In the genomic region with DNA sequence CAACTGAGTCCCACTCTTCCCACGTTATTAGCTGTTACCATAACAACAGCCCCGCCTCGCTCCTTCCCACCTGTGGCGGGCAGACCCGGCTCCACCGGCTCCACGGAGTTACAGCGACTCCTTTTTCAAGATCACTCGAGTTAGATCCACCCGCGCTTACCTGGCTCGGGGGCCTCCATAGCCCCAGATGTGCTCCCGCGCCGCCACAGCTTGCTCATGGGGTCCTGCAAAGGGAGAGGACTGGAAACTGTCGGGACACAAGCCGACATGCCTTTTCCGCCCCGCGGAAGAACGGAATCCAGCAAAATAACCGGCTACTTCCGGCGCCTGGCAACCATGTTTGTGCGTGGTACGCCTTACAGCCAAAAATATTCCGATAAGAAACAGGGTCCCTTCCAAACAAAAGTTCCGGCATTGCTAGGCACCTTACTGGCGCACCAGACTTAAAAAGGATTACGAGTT, we compare ENCODE assay signal across 8 mouse cellular contexts. TPM values are rescaled to one million over a fixed set of nuclear protein-coding genes. Genes with fewer than 3 reads are reported as not detected.
DNase-seq lines count a peak whose midpoint lies in the region; ATAC-seq and TF ChIP-seq lines count a peak whose summit lies in the region.

No protein-coding gene starts in this region.

- DNase-seq in gastrocnemius, adult 8-10 months (ENCODE audit: low spot score in 2 of 2): peak; percentile 85 to 88
- peak; percentile 98 for DNase-seq in induced T-regulatory cell, adult 2 months (ENCODE audit: low read depth)
- peak; percentile 93 to 95 for DNase-seq in left cerebral cortex, postnatal 10 days (ENCODE audit: extremely low spot score in 1 of 2, low spot score in 2 of 2)
- DNase-seq in right cerebral cortex, postnatal 25 days: peak; percentile 89
- peak; percentile 89 to 91 for DNase-seq in urinary bladder, postnatal 4 days (ENCODE audit: low spot score in 2 of 2)

- ATAC-seq in activated CD4-positive, CD25-positive, alpha-beta regulatory T cell, adult 4 months: peak; percentile 15
- ATAC-seq in megakaryocyte-erythroid progenitor cell, adult 5-6 weeks (replicated peaks; ENCODE audit: low FRiP score, low TSS enrichment, poor library complexity, severe bottlenecking): peak; percentile 14

- no peak for TF ChIP-seq CTCF in cortical plate, adult 2 months (IDR thresholded peaks at IDR 0.05; ENCODE audit: extremely low read depth, insufficient read depth, low read length)

- intact Hi-C loops in left cerebral cortex, postnatal 10 days (cut with DNase I): loop anchor here (5.0 kb wide), 1 partner anchor 37 kb away; no protein-coding TSS in a partner anchor

- H3K27ac ChIP-seq in cortical plate, adult 2 months (ENCODE audit: insufficient read depth, low read length): no peak overlapping the region

- H3K4me3 ChIP-seq in cortical plate, adult 2 months (ENCODE audit: insufficient read depth, low read length): peak overlapping the region; percentile 63

- H3K4me1 ChIP-seq in cortical plate, adult 2 months (ENCODE audit: control insufficient read depth, insufficient read depth, low read length): no peaks in the 10 kb centered on the region

- TF ChIP-seq POLR2A in cortical plate, adult 2 months (IDR thresholded peaks at IDR 0.05; ENCODE audit: extremely low read depth, insufficient read depth, low read length): peak; percentile 72

RNA-seq across cellular contexts. Expression of a gene that starts 0.3 kb away (rescaled TPM):
- 1 to 10 TPM; 1.3 to 2.4 TPM for polyA plus RNA-seq in activated CD4-positive, CD25-positive, alpha-beta regulatory T cell, adult 4 months (2017; shearing (Covaris generic))
- 23.2 and 25.5 TPM in 2 replicates for polyA plus RNA-seq in cortical plate, adult 2 months (2012; rRNA removed)
- 10 to 100 TPM; 14.3 to 18.2 (median 16.2) TPM for total RNA-seq in gastrocnemius, adult 8-10 months (2022)
- total RNA-seq in left cerebral cortex, postnatal 10 days (2021): 10 to 100 TPM; 19.9 to 23.2 TPM
- 11.2 and 20.1 TPM in 2 replicates for total RNA-seq in megakaryocyte-erythroid progenitor cell, adult 5-6 weeks (2014; fragmentation: Nextera tagmentation)
- 28.8 and 32.8 TPM in 2 replicates for total RNA-seq in megakaryocyte-erythroid progenitor cell, adult 5-6 weeks (2017)

RNA-seq across cellular contexts. Expression of a gene that starts 3.5 kb away (rescaled TPM):
- polyA plus RNA-seq in activated CD4-positive, CD25-positive, alpha-beta regulatory T cell, adult 4 months (2017; shearing (Covaris generic)): 10 to 100 TPM; 21.2 to 31.7 TPM
- polyA plus RNA-seq in cortical plate, adult 2 months (2012; rRNA removed): 74.4 and 78.5 TPM in 2 replicates
- 10 to 100 TPM; 39.1 to 50.7 (median 45.1) TPM for total RNA-seq in gastrocnemius, adult 8-10 months (2022)
- 10 to 100 TPM; 50.4 to 54.7 TPM for total RNA-seq in left cerebral cortex, postnatal 10 days (2021)
- 29.1 and 56.6 TPM in 2 replicates for total RNA-seq in megakaryocyte-erythroid progenitor cell, adult 5-6 weeks (2014; fragmentation: Nextera tagmentation)
- total RNA-seq in megakaryocyte-erythroid progenitor cell, adult 5-6 weeks (2017): 61.5 and 75.1 TPM in 2 replicates

RNA-seq across cellular contexts. Expression of a gene that starts 9.6 kb away (rescaled TPM):
- polyA plus RNA-seq in activated CD4-positive, CD25-positive, alpha-beta regulatory T cell, adult 4 months (2017; shearing (Covaris generic)): 10 to 100 TPM in 1 of 2 experiments, 1 to 10 TPM in 1; 8.7 to 12.5 TPM
- polyA plus RNA-seq in cortical plate, adult 2 months (2012; rRNA removed): 31.4 and 32.6 TPM in 2 replicates
- 1 to 10 TPM; 5.3 to 5.9 (median 5.5) TPM for total RNA-seq in gastrocnemius, adult 8-10 months (2022)
- total RNA-seq in left cerebral cortex, postnatal 10 days (2021): 10 to 100 TPM; 27.9 to 31.8 TPM
- total RNA-seq in megakaryocyte-erythroid progenitor cell, adult 5-6 weeks (2014; fragmentation: Nextera tagmentation): 76.2 and 97.3 TPM in 2 replicates
- 88.3 and 127 TPM in 2 replicates for total RNA-seq in megakaryocyte-erythroid progenitor cell, adult 5-6 weeks (2017)

RNA-seq across cellular contexts. Expression of a gene that starts 10.4 kb away (rescaled TPM):
- polyA plus RNA-seq in activated CD4-positive, CD25-positive, alpha-beta regulatory T cell, adult 4 months (2017; shearing (Covaris generic)): not detected
- 163 and 169 TPM in 2 replicates for polyA plus RNA-seq in cortical plate, adult 2 months (2012; rRNA removed)
- total RNA-seq in gastrocnemius, adult 8-10 months (2022): 10 to 100 TPM in 3 of 4 experiments, 1 to 10 TPM in 1; 9.0 to 12.2 (median 10.9) TPM
- 10 to 100 TPM; 30.3 to 34.4 TPM for total RNA-seq in left cerebral cortex, postnatal 10 days (2021)
- 0.49 TPM in 1 of 2 replicates, not detected in the other for total RNA-seq in megakaryocyte-erythroid progenitor cell, adult 5-6 weeks (2014; fragmentation: Nextera tagmentation)
- 0.42 TPM in 1 of 2 replicates, not detected in the other for total RNA-seq in megakaryocyte-erythroid progenitor cell, adult 5-6 weeks (2017)

RNA-seq across cellular contexts. Expression of a gene that starts 16.0 kb away (rescaled TPM):
- 10 to 100 TPM; 63.9 to 66.3 TPM for polyA plus RNA-seq in activated CD4-positive, CD25-positive, alpha-beta regulatory T cell, adult 4 months (2017; shearing (Covaris generic))
- polyA plus RNA-seq in cortical plate, adult 2 months (2012; rRNA removed): 95.3 and 98.0 TPM in 2 replicates
- 100 to 1,000 TPM; 102 to 112 (median 107) TPM for total RNA-seq in gastrocnemius, adult 8-10 months (2022)
- 10 to 100 TPM; 58.7 to 63.5 TPM for total RNA-seq in left cerebral cortex, postnatal 10 days (2021)
- 50.1 and 97.7 TPM in 2 replicates for total RNA-seq in megakaryocyte-erythroid progenitor cell, adult 5-6 weeks (2014; fragmentation: Nextera tagmentation)
- 37.2 and 37.5 TPM in 2 replicates for total RNA-seq in megakaryocyte-erythroid progenitor cell, adult 5-6 weeks (2017)

Comparison
In these comparisons a context has a peak if more than half of its experiments do, and no peak if none do; other contexts are left out.
1. RNA of a gene that starts 9.6 kb away (total RNA-seq): 76.2 to 127 TPM in megakaryocyte-erythroid progenitor cell, adult 5-6 weeks and 27.9 to 31.8 TPM in left cerebral cortex, postnatal 10 days; 5.3 to 5.9 TPM in gastrocnemius, adult 8-10 months; every median in the first group is over 4 times any median in the second.
2. Peak in every context shown above with its lines, with median percentiles within 50 percentile points of each other: DNase-seq.